Comparison of ENCODE assay signal across 8 mouse cellular contexts in the genomic region with DNA sequence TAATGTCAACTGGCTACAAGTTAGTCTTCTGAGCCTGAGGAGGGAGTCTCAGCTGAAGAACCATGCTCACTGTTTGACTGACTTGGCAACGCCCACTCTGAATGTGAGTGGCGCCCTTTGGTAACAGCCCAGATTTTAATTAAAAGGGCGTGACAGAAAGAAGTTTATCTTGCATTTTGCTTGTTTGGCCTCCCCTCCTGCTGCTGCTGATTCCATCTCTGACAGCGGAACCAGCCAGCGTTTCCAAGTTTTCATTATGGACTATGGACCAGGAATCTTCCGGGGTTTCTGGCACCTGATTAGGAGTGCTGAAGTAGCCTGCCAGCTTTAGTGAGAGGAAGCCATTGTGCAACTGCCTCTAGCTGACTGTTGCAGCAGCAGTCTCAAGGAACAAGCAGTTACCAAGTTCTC.
A peak's percentile ranks its signal among the peaks of the same experiment; 100 is the strongest.
DNase-seq lines count a peak whose midpoint lies in the region; ATAC-seq lines count a peak whose summit lies in the region.

No protein-coding gene starts in this region.

- no peak overlapping the region for H3K9ac ChIP-seq in heart, embryonic 11.5 days (ENCODE audit: low read depth, low read length)
- no peak overlapping the region for H3K9ac ChIP-seq in forebrain, embryonic 14.5 days (ENCODE audit: low read length)

- ATAC-seq in heart, embryonic 11.5 days (replicated peaks; ENCODE audit: insufficient number of reproducible peaks, low FRiP score, low TSS enrichment), result no peak
- peak; percentile 69 for ATAC-seq in forebrain, embryonic 14.5 days

- H3K4me3 ChIP-seq in heart, embryonic 11.5 days (ENCODE audit: low read depth, low read length), result no peak overlapping the region
- H3K4me3 ChIP-seq in forebrain, embryonic 14.5 days (ENCODE audit: low read depth, low read length), result no peak overlapping the region

- H3K36me3 ChIP-seq in heart, embryonic 11.5 days (ENCODE audit: control insufficient read depth, insufficient read depth, low read length), result no peaks in the 10 kb centered on the region
- no peaks in the 10 kb centered on the region for H3K36me3 ChIP-seq in forebrain, embryonic 14.5 days (ENCODE audit: control insufficient read depth, insufficient read depth, low read length)

- no peaks in the 10 kb centered on the region for H3K9me3 ChIP-seq in heart, embryonic 11.5 days (replicated peaks; ENCODE audit: control insufficient read depth, low read length)
- no peaks in the 10 kb centered on the region for H3K9me3 ChIP-seq in forebrain, embryonic 14.5 days (replicated peaks; ENCODE audit: control insufficient read depth, low read length)

- WGBS in heart, embryonic 11.5 days (ENCODE audit: insufficient replicate concordance), result 56% methylated on average over 6 of the region's 6 CpGs
- WGBS in forebrain, embryonic 14.5 days, result 16% methylated on average over 6 of the region's 6 CpGs

- no peaks in the 10 kb centered on the region for H3K27me3 ChIP-seq in heart, embryonic 11.5 days (ENCODE audit: control insufficient read depth, insufficient read depth, low read length)
- no peaks in the 10 kb centered on the region for H3K27me3 ChIP-seq in forebrain, embryonic 14.5 days (replicated peaks; ENCODE audit: control insufficient read depth, insufficient read depth, low read length)

- no peak overlapping the region for H3K27ac ChIP-seq in heart, embryonic 11.5 days (ENCODE audit: low read depth, low read length)
- no peak overlapping the region for H3K27ac ChIP-seq in forebrain, embryonic 14.5 days (ENCODE audit: low read depth, low read length)

- peak; percentile 16 to 46 for DNase-seq in heart, adult 18-20 months
- DNase-seq in Muller cell, postnatal 12 days (ENCODE audit: inconsistent ontology term), result peak; percentile 45
- DNase-seq in forebrain, embryonic 14.5 days (ENCODE audit: low spot score), result peak; percentile 81
- peak; percentile 47 to 51 for DNase-seq in kidney, postnatal 36 days
- DNase-seq in right cerebral cortex, postnatal 14 days, result no peak
- DNase-seq in layer of hippocampus, adult 11-12 months (ENCODE audit: low spot score), result no peak
- no peak for DNase-seq in adrenal gland, adult 8-10 months

- no peaks in the 10 kb centered on the region for H3K4me1 ChIP-seq in heart, embryonic 11.5 days (ENCODE audit: control insufficient read depth, insufficient read depth, low read length)
- H3K4me1 ChIP-seq in forebrain, embryonic 14.5 days (ENCODE audit: control insufficient read depth, insufficient read depth, low read length), result peaks cover 22% of the 10 kb centered on the region

- H3K4me2 ChIP-seq in heart, embryonic 11.5 days, result no peak overlapping the region
- H3K4me2 ChIP-seq in forebrain, embryonic 14.5 days (ENCODE audit: low read length), result peak overlapping the region; percentile 31

Comparison
In these comparisons a context has a peak if more than half of its experiments do, and no peak if none do; other contexts are left out.
1. DNase-seq: peak in heart, adult 18-20 months (2 of 2), Muller cell, postnatal 12 days (single experiment), forebrain, embryonic 14.5 days (single experiment) and kidney, postnatal 36 days (2 of 2); none in right cerebral cortex, postnatal 14 days (single experiment), layer of hippocampus, adult 11-12 months (single experiment) and adrenal gland, adult 8-10 months (single experiment).